Mouse (Mus musculus) hindbrain, embryonic 13.5 days (tissue): ENCODE measurements around the gene Rnf215. TPM values are rescaled to one million over a fixed set of nuclear protein-coding genes. Genes with fewer than 3 reads are reported as not detected.
A peak's percentile ranks its signal among the peaks of the same experiment; 100 is the strongest.

Source experiments
- ATAC-seq: fragments of 200-750 bp; cut with Nextera tagmentation; 2 replicates; pipeline ENCODE4 v1.8.0; 2017; ENCODE audit warnings: moderate TSS enrichment; ENCODE audit not compliant: low FRiP score
- H3K27ac ChIP-seq: fragments of 300-500 bp; sonication (generic); 2 replicates; pipeline ENCODE4 v1.5.1; 2015; ENCODE audit warnings: inconsistent platforms, mild to moderate bottlenecking, moderate library complexity
- H3K27me3 ChIP-seq: fragments of 300-500 bp; sonication (generic); 2 replicates; pipeline ENCODE4 v1.6.1; 2015; ENCODE audit warnings: mild to moderate bottlenecking, inconsistent platforms
- H3K36me3 ChIP-seq: fragments of 300-500 bp; sonication (generic); 2 replicates; pipeline ENCODE4 v1.6.1; 2015; ENCODE audit warnings: mild to moderate bottlenecking, inconsistent platforms
- H3K4me1 ChIP-seq: fragments of 300-500 bp; sonication (generic); replicated peaks from 2 replicates; pipeline ENCODE4 v1.6.1; 2015; ENCODE audit warnings: inconsistent platforms
- H3K4me2 ChIP-seq: fragments of 300-500 bp; sonication (generic); 2 replicates; pipeline ENCODE4 v1.6.1; 2015; ENCODE audit warnings: inconsistent platforms, mild to moderate bottlenecking, moderate library complexity
- H3K4me3 ChIP-seq: fragments of 300-500 bp; sonication (generic); 2 replicates; pipeline ENCODE4 v1.5.1; 2015; ENCODE audit warnings: mild to moderate bottlenecking, inconsistent platforms
- H3K9ac ChIP-seq: fragments of 300-500 bp; sonication (generic); 2 replicates; pipeline ENCODE4 v1.6.1; 2015; ENCODE audit warnings: mild to moderate bottlenecking, inconsistent platforms
- H3K9me3 ChIP-seq: fragments of 300-500 bp; sonication (generic); 2 replicates; pipeline ENCODE4 v1.6.1; 2016; ENCODE audit warnings: inconsistent platforms
- WGBS: fragments of 180-500 bp; shearing (Covaris S2); methylation state at CpG from one replicate; pipeline ENCODE4 v1.1.7; 2015; 5-methylcytosine and 5-hydroxymethylcytosine counted together
- polyA plus RNA-seq: library from polyadenylated mRNA; unstranded; fragments of >200 nt; fragmentation: Nextera tagmentation; extraction: Ambion mirVana; gene quantifications from 2 replicates; pipeline ENCODE4 v1.2.1, GENCODE M21; 2015

The Rnf215 gene
- polyA plus RNA-seq: 42.9 and 44.0 TPM in 2 replicates

GRCm38 (mm10) chr11:4134986-4135935, at the start of gene Rnf215:
Gene Rnf215 (plus strand): TSS chr11:4135202.
- H3K36me3 ChIP-seq: peaks cover 32% of the 10 kb centered on the region
- H3K4me2 ChIP-seq: peak within 1 kb of the TSS; percentile 79
- WGBS: 2% methylated on average over 63 of the region's 66 CpGs
- H3K9me3 ChIP-seq: no peaks in the 10 kb centered on the region
- H3K27ac ChIP-seq: peak within 1 kb of the TSS; percentile 93
- peak within 1 kb of the TSS; percentile 97 for H3K9ac ChIP-seq
- no peaks in the 10 kb centered on the region for H3K27me3 ChIP-seq
- peak; percentile 92 for ATAC-seq
- peak within 1 kb of the TSS; percentile 83 for H3K4me3 ChIP-seq
- H3K4me1 ChIP-seq: peaks cover 33% of the 10 kb centered on the region

GRCm38 (mm10) chr11:4086246-4086645, 48.8 kb upstream of the Rnf215 start:
- peaks cover 7% of the 10 kb centered on the region for H3K36me3 ChIP-seq
- peaks cover 6% of the 10 kb centered on the region; the same call in 1 of the 2 replicates for H3K4me1 ChIP-seq
- WGBS: 45% methylated on average over 1 of the region's 1 CpGs
- H3K9me3 ChIP-seq: 0 out of 2 replicates have a peak, but pooled peaks cover 4% of the 10 kb centered on the region
- H3K9ac ChIP-seq: no peak overlapping the region
- no peak overlapping the region for H3K4me3 ChIP-seq
- 0 out of 2 replicates have a peak, but pooled peaks cover 4% of the 10 kb centered on the region for H3K27me3 ChIP-seq
- no peak overlapping the region for H3K27ac ChIP-seq
- H3K4me2 ChIP-seq: no peak overlapping the region
- no peak for ATAC-seq

GRCm38 (mm10) chr11:4087267-4087666, 47.7 kb upstream of the Rnf215 start:
- no peak for ATAC-seq
- WGBS: 45% methylated on average over 2 of the region's 2 CpGs
- H3K4me3 ChIP-seq: no peak overlapping the region
- no peak overlapping the region for H3K4me2 ChIP-seq
- 0 out of 2 replicates have a peak, but pooled peaks cover 4% of the 10 kb centered on the region for H3K27me3 ChIP-seq
- H3K4me1 ChIP-seq: peaks cover 6% of the 10 kb centered on the region; the same call in 1 of the 2 replicates
- H3K27ac ChIP-seq: peak overlapping the region; percentile 35; the same call in 1 of the 2 replicates
- H3K9ac ChIP-seq: no peak overlapping the region
- 0 out of 2 replicates have a peak, but pooled peaks cover 4% of the 10 kb centered on the region for H3K9me3 ChIP-seq
- H3K36me3 ChIP-seq: peaks cover 18% of the 10 kb centered on the region

- 87% methylated on average over 18 of the region's 18 CpGs for WGBS
- Histone ChIP-seq H3K27ac (no peak overlapping the region), H3K4me2 (peak overlapping the region; percentile 90), H3K27me3 (no peaks in the 10 kb centered on the region), H3K36me3 (peaks cover 19% of the 10 kb centered on the region), H3K9ac (0 out of 2 replicates have a peak overlapping the region, but pooled peaks have one; percentile 14), H3K9me3 (0 out of 2 replicates have a peak, but pooled peaks cover 4% of the 10 kb centered on the region), H3K4me3 (peak overlapping the region; percentile 50; the same call in 1 of the 2 replicates), H3K4me1 (peaks cover 34% of the 10 kb centered on the region)
- ATAC-seq: no peak
Measured at GRCm38 (mm10) chr11:4093459-4094377, 41.3 kb upstream of the Rnf215 start.

- Histone ChIP-seq H3K9ac (peak overlapping the region; percentile 67), H3K4me1 (peaks cover 34% of the 10 kb centered on the region), H3K27me3 (no peaks in the 10 kb centered on the region), H3K4me2 (peak overlapping the region; percentile 90), H3K36me3 (peaks cover 19% of the 10 kb centered on the region), H3K4me3 (peak overlapping the region; percentile 50), H3K27ac (peak overlapping the region; percentile 79), H3K9me3 (0 out of 2 replicates have a peak, but pooled peaks cover 4% of the 10 kb centered on the region)
- no peak for ATAC-seq
- 6% methylated on average over 24 of the region's 24 CpGs for WGBS
Measured at GRCm38 (mm10) chr11:4094378-4095170, 40.4 kb upstream of the Rnf215 start.

- Histone ChIP-seq H3K4me1 (peaks cover 34% of the 10 kb centered on the region), H3K27ac (peak within 1 kb of the TSS; percentile 95), H3K27me3 (no peaks in the 10 kb centered on the region), H3K9ac (peak within 1 kb of the TSS; percentile 67), H3K4me3 (peak within 1 kb of the TSS; percentile 50), H3K4me2 (peak within 1 kb of the TSS; percentile 90), H3K36me3 (peaks cover 19% of the 10 kb centered on the region), H3K9me3 (0 out of 2 replicates have a peak, but pooled peaks cover 4% of the 10 kb centered on the region)
- ATAC-seq: no peak
- 9% methylated on average over 34 of the region's 34 CpGs for WGBS
Measured at GRCm38 (mm10) chr11:4095171-4096053, 39.6 kb upstream of the Rnf215 start, which contains the start of gene Mtfp1. Gene Mtfp1 (minus strand): TSS chr11:4095445.

GRCm38 (mm10) chr11:4096054-4096984, 38.7 kb upstream of the Rnf215 start:
- ATAC-seq: peak; percentile 95
- H3K9me3 ChIP-seq: no peaks in the 10 kb centered on the region
- H3K4me2 ChIP-seq: peak overlapping the region; percentile 90
- H3K4me3 ChIP-seq: peak overlapping the region; percentile 50
- peak overlapping the region; percentile 88 for H3K9ac ChIP-seq
- peaks cover 34% of the 10 kb centered on the region for H3K4me1 ChIP-seq
- peaks cover 10% of the 10 kb centered on the region for H3K36me3 ChIP-seq
- 4% methylated on average over 45 of the region's 45 CpGs for WGBS
- H3K27me3 ChIP-seq: no peaks in the 10 kb centered on the region
- H3K27ac ChIP-seq: peak overlapping the region; percentile 95

GRCm38 (mm10) chr11:4097091-4097621, 37.8 kb upstream of the Rnf215 start:
- peak overlapping the region; percentile 50 for H3K4me3 ChIP-seq
- peak; percentile 61 for ATAC-seq
- H3K27ac ChIP-seq: peak overlapping the region; percentile 95
- H3K36me3 ChIP-seq: peaks cover 2% of the 10 kb centered on the region; the same call in 1 of the 2 replicates
- peak overlapping the region; percentile 90 for H3K4me2 ChIP-seq
- peaks cover 34% of the 10 kb centered on the region for H3K4me1 ChIP-seq
- peak overlapping the region; percentile 88 for H3K9ac ChIP-seq
- no peaks in the 10 kb centered on the region for H3K27me3 ChIP-seq
- no peaks in the 10 kb centered on the region for H3K9me3 ChIP-seq
- 27% methylated on average over 10 of the region's 10 CpGs for WGBS

GRCm38 (mm10) chr11:4098120-4098519, 36.9 kb upstream of the Rnf215 start:
- Histone ChIP-seq H3K27ac (no peak overlapping the region), H3K36me3 (no peaks in the 10 kb centered on the region; the same call in 1 of the 2 replicates), H3K4me2 (no peak overlapping the region), H3K9ac (no peak overlapping the region), H3K4me3 (no peak overlapping the region), H3K9me3 (no peaks in the 10 kb centered on the region), H3K4me1 (peaks cover 34% of the 10 kb centered on the region), H3K27me3 (no peaks in the 10 kb centered on the region)
- WGBS: 65% methylated on average over 8 of the region's 8 CpGs
- ATAC-seq: no peak
